ENCODE assay signal across 33 mouse cellular contexts in the genomic region with DNA sequence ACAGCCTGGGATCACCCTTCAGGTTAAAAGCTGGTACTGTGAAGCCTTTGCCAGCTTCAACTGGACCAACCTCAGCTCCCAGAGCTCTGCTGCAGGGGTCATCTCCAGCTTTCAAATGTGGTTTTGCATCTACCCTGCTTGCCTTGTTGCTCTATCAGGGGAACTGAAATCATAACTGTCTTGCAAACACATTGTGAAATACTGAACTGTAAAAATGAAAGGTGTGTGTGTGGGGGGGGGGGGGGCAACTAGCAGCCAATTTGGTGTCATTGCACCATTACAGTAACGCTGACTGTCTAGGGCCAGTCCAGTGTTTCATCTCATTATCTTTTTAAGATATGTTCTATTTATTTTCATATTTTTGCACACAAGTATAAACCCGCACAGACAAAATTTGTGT.
"Had no signal": no experiment of that assay in that cellular context is flagged by ENCODE, and none has a peak within 500 bp of the region (broad histone marks: within the 10 kb centered on the region; RNA-seq: fewer than 3 reads in every experiment).

No protein-coding gene starts in this region.

- H3K4me1 ChIP-seq: heart, embryonic 10.5 days; heart, embryonic 12.5 days; heart, embryonic 13.5 days; heart, embryonic 15.5 days; hindbrain, embryonic 10.5 days; hindbrain, embryonic 12.5 days; hindbrain, embryonic 13.5 days; hindbrain, embryonic 15.5 days; intestine, embryonic 15.5 days; kidney, embryonic 15.5 days had no signal

- H3K27ac ChIP-seq: heart, embryonic 10.5 days; heart, embryonic 13.5 days; heart, embryonic 15.5 days; hindbrain, embryonic 10.5 days; hindbrain, embryonic 12.5 days; hindbrain, embryonic 13.5 days; hindbrain, embryonic 14.5 days; hindbrain, embryonic 15.5 days; hindbrain, postnatal 0 days; intestine, embryonic 15.5 days; kidney, embryonic 15.5 days; kidney, postnatal 0 days; layer of hippocampus, adult 2 months had no signal

- H3K27me3 ChIP-seq: heart, embryonic 12.5 days; heart, embryonic 13.5 days; heart, embryonic 15.5 days; hindbrain, embryonic 12.5 days; hindbrain, embryonic 15.5 days; intestine, embryonic 15.5 days had no signal

- DNase-seq: heart, postnatal 10 days; heart, postnatal 14 days; heart, postnatal 36 days; heart, postnatal 4 days; kidney, adult 11 months; kidney, adult 18-20 months; kidney, adult 2 months; kidney, adult 8-10 months; kidney, adult 9 months; kidney, postnatal 10 days; kidney, postnatal 14 days; kidney, postnatal 36 days; kidney, postnatal 4 days; layer of hippocampus, adult 9-11 months; layer of hippocampus, postnatal 36 days had no signal

- H3K36me3 ChIP-seq: heart, embryonic 10.5 days; heart, embryonic 12.5 days; heart, embryonic 13.5 days; heart, embryonic 15.5 days; hindbrain, embryonic 10.5 days; hindbrain, embryonic 12.5 days; hindbrain, embryonic 13.5 days; hindbrain, embryonic 15.5 days; intestine, embryonic 15.5 days; kidney, embryonic 15.5 days had no signal

- H3K4me3 ChIP-seq: heart, embryonic 10.5 days; heart, embryonic 12.5 days; heart, embryonic 13.5 days; heart, embryonic 15.5 days; hindbrain, embryonic 10.5 days; hindbrain, embryonic 12.5 days; hindbrain, embryonic 13.5 days; hindbrain, embryonic 15.5 days; intestine, embryonic 15.5 days; kidney, embryonic 15.5 days; layer of hippocampus, adult 2 months had no signal

- ATAC-seq: hindbrain, embryonic 16.5 days; hindbrain, postnatal 0 days; inflammation-experienced regulatory T-cells, adult 6 months; intestine, embryonic 15.5 days; intestine, embryonic 16.5 days; intestine, postnatal 0 days had no signal
